Mouse (Mus musculus): ENCODE data around the gene Rex2. TPM values are rescaled to one million over a fixed set of nuclear protein-coding genes. Genes with fewer than 3 reads are reported as not detected.
"Not testable (repeated sequence)": the region's sequence is repeated elsewhere in the genome, so short reads cannot be mapped to it uniquely, and the experiment has no call there.

The Rex2 gene
- not detected in 2 replicates for polyA plus RNA-seq (2012; rRNA removed)

GRCm38 (mm10) chr4:147021550-147021949 lies at the start of gene Rex2:
Gene Rex2, plus strand, starts transcription at chr4:147021850.
- H3K4me1 ChIP-seq (ENCODE audit: control insufficient read depth, insufficient read depth, low read length); DNase-seq; H3K4me3 ChIP-seq (replicated peaks; ENCODE audit: extremely low read depth, low read depth, low read length): not testable (repeated sequence)
- no CpG with 5 or more reads among the region's 6 CpGs for WGBS

GRCm38 (mm10) chr4:146976581-146976980 lies 45.1 kb upstream of the Rex2 start:
- WGBS: 16% methylated on average over 2 of the region's 2 CpGs
- DNase-seq; H3K4me3 ChIP-seq (replicated peaks; ENCODE audit: extremely low read depth, low read depth, low read length); H3K4me1 ChIP-seq (ENCODE audit: control insufficient read depth, insufficient read depth, low read length): not testable (repeated sequence)

- H3K4me3 ChIP-seq (replicated peaks; ENCODE audit: extremely low read depth, low read depth, low read length); H3K4me1 ChIP-seq (ENCODE audit: control insufficient read depth, insufficient read depth, low read length); DNase-seq: not testable (repeated sequence)
- no CpG with 5 or more reads among the region's 1 CpGs for WGBS
Measured at GRCm38 (mm10) chr4:147018400-147018799, 3.2 kb upstream of the Rex2 start.

GRCm38 (mm10) chr4:147026374-147026773 lies 4.7 kb downstream of the Rex2 start:
- not testable (repeated sequence) for H3K4me1 ChIP-seq (ENCODE audit: control insufficient read depth, insufficient read depth, low read length); H3K4me3 ChIP-seq (replicated peaks; ENCODE audit: extremely low read depth, low read depth, low read length); DNase-seq
- 54% methylated on average over 1 of the region's 1 CpGs for WGBS

GRCm38 (mm10) chr4:147031308-147032036 lies 9.8 kb downstream of the Rex2 start:
- H3K4me3 ChIP-seq (replicated peaks; ENCODE audit: extremely low read depth, low read depth, low read length); DNase-seq; H3K4me1 ChIP-seq (ENCODE audit: control insufficient read depth, insufficient read depth, low read length): not testable (repeated sequence)
- WGBS: 91% methylated on average over 1 of the region's 2 CpGs

- 78% methylated on average over 3 of the region's 3 CpGs for WGBS
- not testable (repeated sequence) for DNase-seq; H3K4me3 ChIP-seq (replicated peaks; ENCODE audit: extremely low read depth, low read depth, low read length); H3K4me1 ChIP-seq (ENCODE audit: control insufficient read depth, insufficient read depth, low read length)
Measured at GRCm38 (mm10) chr4:147063768-147064167, 42.1 kb downstream of the Rex2 start.

GRCm38 (mm10) chr4:147065861-147066260 lies 44.2 kb downstream of the Rex2 start:
- DNase-seq; H3K4me1 ChIP-seq (ENCODE audit: control insufficient read depth, insufficient read depth, low read length); H3K4me3 ChIP-seq (replicated peaks; ENCODE audit: extremely low read depth, low read depth, low read length): not testable (repeated sequence)
- 90% methylated on average over 3 of the region's 3 CpGs for WGBS

GRCm38 (mm10) chr4:147066380-147066779 lies 44.7 kb downstream of the Rex2 start:
- DNase-seq; H3K4me1 ChIP-seq (ENCODE audit: control insufficient read depth, insufficient read depth, low read length); H3K4me3 ChIP-seq (replicated peaks; ENCODE audit: extremely low read depth, low read depth, low read length): not testable (repeated sequence)
- WGBS: 86% methylated on average over 1 of the region's 1 CpGs

- not testable (repeated sequence) for DNase-seq; H3K4me1 ChIP-seq (ENCODE audit: control insufficient read depth, insufficient read depth, low read length); H3K4me3 ChIP-seq (replicated peaks; ENCODE audit: extremely low read depth, low read depth, low read length)
- 54% methylated on average over 2 of the region's 2 CpGs for WGBS
Measured at GRCm38 (mm10) chr4:147095641-147096040, 74.0 kb downstream of the Rex2 start.

- not testable (repeated sequence) for H3K4me3 ChIP-seq (replicated peaks; ENCODE audit: extremely low read depth, low read depth, low read length); H3K4me1 ChIP-seq (ENCODE audit: control insufficient read depth, insufficient read depth, low read length); DNase-seq
- WGBS: 3% methylated on average over 94 of the region's 109 CpGs
Measured at GRCm38 (mm10) chr4:147101666-147102626, 80.3 kb downstream of the Rex2 start.

GRCm38 (mm10) chr4:147103814-147104213 lies 82.2 kb downstream of the Rex2 start:
- H3K4me3 ChIP-seq (replicated peaks; ENCODE audit: extremely low read depth, low read depth, low read length); DNase-seq; H3K4me1 ChIP-seq (ENCODE audit: control insufficient read depth, insufficient read depth, low read length): not testable (repeated sequence)
- 46% methylated on average over 4 of the region's 4 CpGs for WGBS

Other genes with a start within 250 kb of the Rex2 start
- not detected in 2 replicates for gene Gm21411, start 112.3 kb upstream of the Rex2 start, polyA plus RNA-seq (2012; rRNA removed)
- gene Zfp989, start 49.9 kb upstream of the Rex2 start, polyA plus RNA-seq (2012; rRNA removed): not detected in 2 replicates
- gene Zfp991, start 110.2 kb downstream of the Rex2 start, polyA plus RNA-seq (2012; rRNA removed): 0.08 and 0.28 TPM in 2 replicates